ENCODE assay signal across 7 mouse cellular contexts in genomic region chr16:57243205-57243857, GRCm38 (mm10). TPM values are rescaled to one million over a fixed set of nuclear protein-coding genes. Genes with fewer than 3 reads are reported as not detected.
DNase-seq lines count a peak whose midpoint lies in the region; ATAC-seq and TF ChIP-seq lines count a peak whose summit lies in the region.

No protein-coding gene starts in this region.

- no peaks in the 10 kb centered on the region for H3K36me3 ChIP-seq in embryonic facial prominence, embryonic 12.5 days
- no peaks in the 10 kb centered on the region for H3K36me3 ChIP-seq in kidney, postnatal 0 days (ENCODE audit: insufficient read depth, low read length)
- H3K36me3 ChIP-seq in neural tube, embryonic 11.5 days (ENCODE audit: control insufficient read depth, insufficient read depth, low read length) = no peaks in the 10 kb centered on the region

- no peaks in the 10 kb centered on the region for H3K27me3 ChIP-seq in embryonic facial prominence, embryonic 12.5 days
- H3K27me3 ChIP-seq in kidney, postnatal 0 days (ENCODE audit: insufficient read depth, low read length) = no peaks in the 10 kb centered on the region
- H3K27me3 ChIP-seq in neural tube, embryonic 11.5 days (ENCODE audit: control insufficient read depth, insufficient read depth, low read length) = no peaks in the 10 kb centered on the region

- 23% methylated on average over 10 of the region's 10 CpGs for WGBS in embryonic facial prominence, embryonic 12.5 days
- 43% methylated on average over 10 of the region's 10 CpGs for WGBS in kidney, postnatal 0 days
- 48% methylated on average over 10 of the region's 10 CpGs for WGBS in neural tube, embryonic 11.5 days

- H3K27ac ChIP-seq in embryonic facial prominence, embryonic 12.5 days = peak overlapping the region; percentile 25; the same call in 1 of the 2 replicates
- H3K27ac ChIP-seq in kidney, postnatal 0 days = no peak overlapping the region
- H3K27ac ChIP-seq in neural tube, embryonic 11.5 days (ENCODE audit: low read depth, low read length) = no peak overlapping the region

- ATAC-seq in embryonic facial prominence, embryonic 12.5 days (ENCODE audit: insufficient number of reproducible peaks, insufficient read depth, low FRiP score, low TSS enrichment) = peak; percentile 47; the same call in 1 of the 2 replicates
- peak; percentile 69 for ATAC-seq in kidney, postnatal 0 days (replicated peaks; ENCODE audit: low FRiP score, low read depth)
- ATAC-seq in neural tube, embryonic 11.5 days (ENCODE audit: insufficient read depth, low FRiP score, low TSS enrichment) = no peak

- DNase-seq in spleen, postnatal 36 days (ENCODE audit: low spot score in 2 of 2) = peak; percentile 9 to 33
- no peak for DNase-seq in spleen, postnatal 4 days (ENCODE audit: low spot score in 2 of 2)
- DNase-seq in kidney, postnatal 0 days (ENCODE audit: low spot score) = peak; percentile 90
- peak; percentile 15 for DNase-seq in neural tube, embryonic 11.5 days (ENCODE audit: low spot score)
- no peak for DNase-seq in urinary bladder, postnatal 25 days (ENCODE audit: low spot score)
- no peak for DNase-seq in frontal cortex, postnatal 36 days (ENCODE audit: low spot score in 2 of 2)

- H3K9me3 ChIP-seq in embryonic facial prominence, embryonic 12.5 days = no peaks in the 10 kb centered on the region
- H3K9me3 ChIP-seq in kidney, postnatal 0 days (replicated peaks; ENCODE audit: low read length) = no peaks in the 10 kb centered on the region
- H3K9me3 ChIP-seq in neural tube, embryonic 11.5 days (ENCODE audit: control insufficient read depth, low read length) = no peaks in the 10 kb centered on the region

- TF ChIP-seq CTCF in kidney, postnatal 0 days (IDR thresholded peaks at IDR 0.05; ENCODE audit: low read depth) = peak; percentile 54; the same call in 1 of the 2 replicates

- no peak overlapping the region for H3K9ac ChIP-seq in embryonic facial prominence, embryonic 12.5 days
- no peak overlapping the region for H3K9ac ChIP-seq in kidney, postnatal 0 days (ENCODE audit: low read depth, low read length)
- H3K9ac ChIP-seq in neural tube, embryonic 11.5 days (ENCODE audit: low read length) = no peak overlapping the region

- no peak overlapping the region for H3K4me3 ChIP-seq in embryonic facial prominence, embryonic 12.5 days
- H3K4me3 ChIP-seq in kidney, postnatal 0 days (replicated peaks; ENCODE audit: low read depth, low read length) = no peak overlapping the region
- no peak overlapping the region for H3K4me3 ChIP-seq in neural tube, embryonic 11.5 days (ENCODE audit: low read depth, low read length)

- 0 out of 2 replicates have a peak, but pooled peaks cover 2% of the 10 kb centered on the region for H3K4me1 ChIP-seq in embryonic facial prominence, embryonic 12.5 days
- no peaks in the 10 kb centered on the region for H3K4me1 ChIP-seq in kidney, postnatal 0 days (replicated peaks; ENCODE audit: insufficient read depth, low read length)
- no peaks in the 10 kb centered on the region for H3K4me1 ChIP-seq in neural tube, embryonic 11.5 days (ENCODE audit: control insufficient read depth, insufficient read depth, low read length)

- H3K4me2 ChIP-seq in embryonic facial prominence, embryonic 12.5 days (replicated peaks) = no peak overlapping the region
- H3K4me2 ChIP-seq in kidney, postnatal 0 days (ENCODE audit: low read length) = no peak overlapping the region
- no peak overlapping the region for H3K4me2 ChIP-seq in neural tube, embryonic 11.5 days (ENCODE audit: low read depth)

RNA-seq across cellular contexts. Expression of gene Tbc1d23, which starts 12.0 kb away (rescaled TPM):
- polyA plus RNA-seq in embryonic facial prominence, embryonic 12.5 days (2016; fragmentation: Nextera tagmentation; extraction: Ambion mirVana) = 31.1 and 32.6 TPM in 2 replicates
- 22.5 and 24.7 TPM in 2 replicates for polyA plus RNA-seq in kidney, postnatal 0 days (2015; fragmentation: Nextera tagmentation; extraction: Ambion mirVana)
- polyA plus RNA-seq in neural tube, embryonic 11.5 days (2014; fragmentation: Nextera tagmentation; extraction: Ambion mirVana) = 24.8 and 28.3 TPM in 2 replicates

RNA-seq across cellular contexts. Expression of gene Tmem30c, which starts 49.3 kb away (rescaled TPM):
- 0.14 TPM in 1 of 2 replicates, not detected in the other for polyA plus RNA-seq in embryonic facial prominence, embryonic 12.5 days (2016; fragmentation: Nextera tagmentation; extraction: Ambion mirVana)
- not detected in 2 replicates for polyA plus RNA-seq in kidney, postnatal 0 days (2015; fragmentation: Nextera tagmentation; extraction: Ambion mirVana)
- not detected in 2 replicates for polyA plus RNA-seq in neural tube, embryonic 11.5 days (2014; fragmentation: Nextera tagmentation; extraction: Ambion mirVana)

Comparison
In these comparisons a context has a peak if more than half of its experiments do, and no peak if none do; other contexts are left out.
1. DNase-seq: peak in spleen, postnatal 36 days (2 of 2), kidney, postnatal 0 days (single experiment) and neural tube, embryonic 11.5 days (single experiment); none in spleen, postnatal 4 days (0 of 2), urinary bladder, postnatal 25 days (single experiment) and frontal cortex, postnatal 36 days (0 of 2).